Mouse (Mus musculus): ENCODE measurements around the gene Armc12.

The Armc12 gene

DNA sequence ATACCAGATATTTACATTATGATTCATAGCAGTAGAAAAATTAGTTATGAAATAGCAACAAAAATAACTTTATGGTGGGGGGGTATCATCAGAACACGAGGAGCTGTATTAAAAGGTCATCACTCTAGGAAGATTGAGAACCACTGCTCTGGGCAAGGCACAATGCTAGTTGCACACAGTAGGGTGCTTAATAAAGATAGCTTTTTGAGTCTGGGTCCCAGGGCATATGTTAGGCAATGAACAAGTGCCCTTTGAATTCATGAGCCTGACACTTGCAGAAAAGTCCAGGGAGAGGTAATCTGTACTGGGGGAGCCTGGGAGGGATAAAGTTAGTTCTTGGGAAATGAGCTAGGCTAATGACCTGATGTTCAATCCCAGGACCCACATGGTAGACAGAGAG, 17.3 kb upstream of the Armc12 start:
- DNase-seq (ENCODE audit: low spot score in 2 of 2), result no peak

DNA sequence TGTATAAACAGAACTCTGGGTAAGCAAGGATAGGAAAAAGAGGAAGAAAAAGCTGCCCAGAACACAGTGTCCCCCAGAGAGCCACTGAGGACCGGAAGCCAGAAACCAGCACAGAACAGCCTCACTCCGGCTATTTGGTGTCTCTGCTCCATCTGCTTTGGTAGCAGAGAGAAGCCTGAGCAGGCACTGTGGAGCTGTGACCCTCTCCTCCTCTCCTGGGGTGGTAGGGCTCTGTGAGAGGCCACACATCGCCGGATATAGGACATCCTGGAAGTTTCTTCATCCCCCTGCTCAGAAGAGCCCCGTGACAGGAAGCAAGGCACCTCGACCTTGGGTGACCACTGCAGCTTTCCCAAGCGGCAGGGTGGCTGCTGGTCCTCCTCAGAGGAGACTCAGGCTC, 16.8 kb upstream of the Armc12 start:
- no peak for DNase-seq (ENCODE audit: low spot score in 2 of 2)

DNA sequence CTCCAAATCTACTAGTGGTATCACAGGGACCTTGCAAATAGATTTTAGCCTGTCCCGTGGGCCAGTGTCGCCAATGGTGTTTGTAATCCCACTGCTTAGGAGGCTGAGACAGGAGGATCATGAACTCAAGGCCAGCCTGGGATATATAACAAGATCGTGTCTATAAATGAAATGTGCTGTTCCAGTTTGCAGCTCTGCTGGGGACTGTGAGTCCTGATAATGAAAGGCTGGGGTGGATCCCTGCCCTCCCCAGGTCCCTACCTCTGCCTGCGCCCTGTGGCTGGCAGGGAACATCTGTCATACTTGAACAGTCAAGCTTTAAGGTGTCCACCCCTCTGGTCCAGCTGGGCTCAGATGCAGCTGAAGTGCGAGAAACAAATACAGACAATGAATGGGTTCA, 16.1 kb upstream of the Armc12 start:
- DNase-seq (ENCODE audit: low spot score in 2 of 2), result no peak

DNA sequence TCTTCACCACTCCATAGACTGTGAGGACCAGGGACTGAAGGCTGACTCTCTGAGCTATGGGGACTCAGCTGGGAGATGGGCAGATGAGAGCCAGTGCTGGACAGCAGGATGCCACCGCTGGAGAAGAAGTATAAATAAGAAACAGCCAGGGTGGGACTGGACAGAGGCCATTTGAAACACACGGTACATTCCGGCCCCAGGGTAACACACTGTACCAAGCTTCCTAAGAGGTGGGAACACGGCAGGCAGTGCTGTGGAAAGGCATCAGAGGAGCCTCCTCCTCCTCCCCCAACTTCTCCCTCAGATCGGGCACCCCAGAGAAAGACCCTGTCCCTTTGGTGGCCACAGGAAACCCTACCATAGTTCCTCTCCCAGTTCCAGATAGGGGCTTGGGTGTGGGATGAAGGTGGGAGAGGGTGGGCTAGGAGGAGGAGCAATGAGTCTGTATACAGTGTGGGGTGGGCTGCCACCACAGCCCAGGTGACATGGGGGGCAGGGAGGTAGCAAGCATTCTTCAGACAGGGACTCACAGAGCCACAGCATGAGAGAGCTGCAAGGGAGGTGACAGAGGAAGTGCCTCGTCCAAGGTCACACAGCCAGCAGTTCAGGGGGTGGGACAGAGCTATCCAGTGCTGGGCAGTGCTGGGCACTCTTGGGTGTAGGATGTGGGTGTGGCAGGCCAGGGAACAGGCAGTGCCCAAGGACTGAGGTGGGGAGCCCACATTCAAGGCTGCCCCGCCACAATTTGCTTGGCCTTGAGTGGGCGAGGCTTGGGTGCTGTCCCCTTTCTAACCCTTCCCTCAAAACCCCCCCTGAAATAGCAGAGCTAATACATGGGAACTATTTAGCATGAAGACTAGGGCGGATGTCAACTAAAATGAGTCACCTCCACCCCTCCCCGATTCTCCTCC, 14.9 kb upstream of the Armc12 start:
- peak in 1 of 2 experiments; percentile 70 for DNase-seq (ENCODE audit: low spot score in 2 of 2)

DNA sequence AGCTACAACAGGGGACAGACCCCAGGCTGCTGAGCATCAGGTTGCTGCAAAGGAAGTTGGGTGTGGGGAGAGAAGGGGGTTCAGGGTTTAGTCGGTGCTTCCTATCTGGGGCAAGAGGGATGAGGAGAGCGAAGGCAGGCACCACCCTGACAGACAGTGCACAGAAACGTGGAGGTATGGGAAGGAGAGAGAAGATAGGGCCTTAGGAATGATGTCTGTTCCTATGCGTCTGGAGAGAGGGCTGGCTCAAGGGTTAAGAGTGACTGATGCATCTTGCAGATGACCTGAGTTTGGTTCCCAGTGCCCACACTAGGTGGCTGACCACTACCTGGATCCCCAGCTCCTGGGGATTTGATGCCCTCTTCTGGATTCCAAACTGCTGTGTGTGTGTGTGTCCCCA, 13.7 kb upstream of the Armc12 start:
- DNase-seq (ENCODE audit: low spot score in 2 of 2), result no peak

DNA sequence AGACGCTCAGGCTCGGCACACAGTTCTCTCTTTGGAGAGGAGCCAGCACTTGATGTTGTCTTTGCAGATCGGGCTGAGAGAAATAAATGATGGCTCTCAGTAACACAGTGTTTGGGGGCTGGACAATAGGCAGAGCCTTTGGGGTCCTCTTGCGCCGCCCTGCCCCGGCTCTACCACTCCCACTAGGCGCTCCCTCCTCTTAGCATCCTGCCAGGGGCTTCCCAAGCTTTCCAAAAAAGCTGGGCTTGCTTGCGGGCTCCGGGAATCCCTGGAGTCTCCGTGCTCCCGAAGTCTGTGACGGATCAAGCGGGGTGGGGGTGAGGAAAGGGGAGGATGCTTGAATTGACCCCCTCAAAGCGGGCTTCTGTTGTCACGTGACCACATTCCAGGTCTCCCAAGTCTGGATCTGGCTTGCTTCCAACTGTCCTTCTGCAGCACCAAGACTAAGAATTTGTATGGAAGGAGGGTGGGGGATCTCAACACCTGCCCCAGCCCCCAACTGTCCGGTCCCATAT, 13.1 kb upstream of the Armc12 start, which contains the start of gene Fkbp5:
Fkbp5 (minus strand) TSS at position 87 of the 515 bp plus-strand sequence.
- peak; percentile 71 to 87 for DNase-seq (ENCODE audit: low spot score in 2 of 2)

DNA sequence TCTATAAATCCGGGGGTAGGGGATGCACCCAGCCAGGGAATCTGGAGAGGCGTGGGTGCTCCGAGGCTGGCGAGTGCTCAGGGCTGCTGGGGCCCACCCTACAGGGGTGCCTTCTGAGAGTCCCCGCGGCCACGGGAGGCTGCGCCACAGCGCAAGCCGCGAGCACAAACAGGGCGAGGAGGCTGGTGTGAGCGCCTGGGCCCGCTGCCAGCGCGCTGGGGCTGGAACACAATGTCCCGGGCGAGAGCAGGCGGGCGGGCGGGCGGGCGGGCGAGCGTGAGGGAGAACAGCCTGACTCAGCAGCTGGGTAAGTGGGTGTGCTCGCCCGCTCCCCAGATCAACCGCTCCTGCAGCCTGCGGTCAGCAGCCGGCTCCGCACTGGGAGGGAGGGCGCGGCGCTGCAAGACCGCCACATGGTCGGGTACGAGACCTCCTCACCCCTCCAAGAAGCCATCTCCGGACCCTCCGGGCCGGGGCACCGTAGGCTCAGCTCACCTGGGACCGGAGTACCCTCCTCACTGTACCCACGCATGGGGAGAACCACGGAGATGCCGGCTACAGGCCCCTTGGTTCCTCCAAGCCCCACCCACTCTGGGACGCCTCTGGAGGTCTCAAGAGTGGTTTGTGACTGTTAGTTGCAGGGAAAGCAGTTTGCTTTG, 12.5 kb upstream of the Armc12 start:
- peak; percentile 83 to 95 for DNase-seq (ENCODE audit: low spot score in 2 of 2)

DNA sequence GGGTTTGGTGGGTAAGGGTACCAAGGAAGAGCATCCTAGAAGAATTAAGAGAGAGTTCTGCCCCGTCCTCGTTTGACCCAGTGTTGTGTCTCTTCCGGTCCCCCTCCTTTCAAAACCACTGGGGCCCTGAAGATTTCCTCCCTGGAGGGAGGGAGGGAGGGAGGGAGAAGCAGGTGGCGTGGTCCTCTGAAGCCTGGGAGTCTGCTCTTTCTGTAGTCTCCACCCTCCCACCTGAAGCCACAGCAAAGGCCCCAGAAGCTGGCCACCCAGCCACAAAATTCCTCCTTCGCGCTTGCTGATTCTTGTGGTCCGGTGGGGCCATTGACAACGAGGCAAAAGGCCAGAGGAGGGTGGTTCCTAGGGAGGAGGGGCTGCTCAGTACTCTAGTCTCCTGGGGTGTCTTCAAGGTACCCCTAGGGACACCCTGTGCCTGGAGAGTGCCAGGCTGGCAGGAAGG, 12.0 kb upstream of the Armc12 start:
- DNase-seq (ENCODE audit: low spot score in 2 of 2), result peak in 1 of 2 experiments; percentile 69

DNA sequence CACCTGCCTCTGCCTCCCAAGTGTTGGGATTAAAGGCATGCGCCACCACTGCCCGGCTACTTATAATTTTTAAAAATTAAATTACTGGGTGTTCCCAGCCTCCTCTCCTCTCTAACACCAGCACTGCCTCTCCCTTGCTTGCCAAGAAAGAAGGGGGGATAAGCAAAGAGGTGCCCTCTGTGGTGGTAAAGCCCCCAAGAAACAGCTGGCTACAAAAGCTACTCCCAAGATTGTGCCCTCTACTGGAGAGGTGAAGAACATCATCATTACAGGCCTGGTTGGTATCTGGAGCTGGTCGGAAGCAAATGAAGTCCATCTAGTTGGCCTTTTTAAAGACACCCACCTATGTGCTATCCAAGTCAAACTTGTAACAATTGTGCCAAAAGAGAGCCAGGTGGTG, 10.8 kb upstream of the Armc12 start:
- DNase-seq (ENCODE audit: low spot score in 2 of 2), result no peak

DNA sequence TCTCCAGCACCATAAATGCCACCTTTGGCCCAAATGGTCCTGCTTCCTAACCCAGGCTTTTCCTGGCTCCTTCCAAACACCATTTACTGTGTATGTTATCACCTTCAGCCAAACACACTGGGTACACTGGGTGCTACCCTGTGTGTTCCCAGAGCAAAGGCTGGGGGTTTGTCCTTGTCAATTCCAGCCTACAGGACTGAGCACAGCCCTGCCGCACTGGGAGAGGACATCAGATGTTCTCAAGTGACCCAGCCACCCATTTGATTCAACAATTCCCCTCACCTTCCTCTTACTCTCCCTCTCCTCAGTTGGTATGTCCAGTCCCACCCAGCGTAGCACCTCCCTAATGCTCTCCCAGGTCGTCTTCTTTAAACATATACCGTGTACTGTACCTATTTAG, 10.0 kb upstream of the Armc12 start:
- no peak for DNase-seq (ENCODE audit: low spot score in 2 of 2)

DNA sequence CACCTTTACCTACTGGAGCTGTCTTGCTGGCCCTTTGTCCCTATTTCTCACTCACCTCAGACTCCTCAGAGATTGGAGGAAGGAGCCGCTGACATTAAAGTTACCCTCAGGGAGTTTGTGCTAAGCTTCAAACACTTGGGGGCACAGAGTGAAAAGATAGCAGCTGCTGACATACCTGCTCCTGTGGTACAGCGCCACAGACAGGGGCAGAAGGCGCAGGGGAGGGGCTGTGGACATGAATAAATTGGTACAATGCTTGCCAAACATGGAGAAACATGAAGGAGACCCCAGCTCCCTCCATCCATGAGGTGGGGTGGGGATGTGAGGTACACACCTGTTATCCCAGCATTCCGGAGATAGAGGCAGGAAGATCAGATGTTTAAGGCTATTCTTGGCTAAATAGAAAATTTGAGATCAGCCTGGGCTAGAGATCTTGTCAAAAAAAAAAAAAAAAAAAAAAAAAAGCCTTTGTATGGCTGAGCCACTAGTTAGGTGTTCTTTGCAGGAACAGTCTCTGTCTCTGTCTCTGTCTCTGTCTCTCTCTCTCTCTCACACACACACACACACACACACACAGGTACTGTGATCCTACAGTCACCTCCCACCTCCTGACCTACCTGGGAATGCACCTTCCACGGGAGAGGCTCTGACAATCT, 9.4 kb upstream of the Armc12 start:
- no peak for DNase-seq (ENCODE audit: low spot score in 2 of 2)

DNA sequence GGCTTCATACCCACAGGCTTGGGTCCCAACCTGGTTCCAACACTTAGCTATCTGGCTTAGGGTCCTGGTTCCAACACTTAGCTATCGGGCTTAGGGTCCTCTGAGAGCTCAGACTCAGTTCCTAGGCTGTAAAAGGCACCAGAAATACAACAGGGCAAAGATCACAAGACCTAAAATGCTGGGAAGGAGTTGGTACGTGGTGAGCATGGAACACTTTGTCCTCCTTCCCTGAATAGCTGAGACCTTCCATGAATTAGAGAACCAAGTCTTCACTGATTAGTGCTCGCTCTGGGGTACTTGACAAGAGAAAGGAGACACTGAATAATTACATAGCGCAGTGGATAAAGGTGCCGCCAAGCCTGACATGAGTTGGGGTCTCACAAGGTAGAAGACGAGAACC, 8.7 kb upstream of the Armc12 start:
- DNase-seq (ENCODE audit: low spot score in 2 of 2), result no peak

DNA sequence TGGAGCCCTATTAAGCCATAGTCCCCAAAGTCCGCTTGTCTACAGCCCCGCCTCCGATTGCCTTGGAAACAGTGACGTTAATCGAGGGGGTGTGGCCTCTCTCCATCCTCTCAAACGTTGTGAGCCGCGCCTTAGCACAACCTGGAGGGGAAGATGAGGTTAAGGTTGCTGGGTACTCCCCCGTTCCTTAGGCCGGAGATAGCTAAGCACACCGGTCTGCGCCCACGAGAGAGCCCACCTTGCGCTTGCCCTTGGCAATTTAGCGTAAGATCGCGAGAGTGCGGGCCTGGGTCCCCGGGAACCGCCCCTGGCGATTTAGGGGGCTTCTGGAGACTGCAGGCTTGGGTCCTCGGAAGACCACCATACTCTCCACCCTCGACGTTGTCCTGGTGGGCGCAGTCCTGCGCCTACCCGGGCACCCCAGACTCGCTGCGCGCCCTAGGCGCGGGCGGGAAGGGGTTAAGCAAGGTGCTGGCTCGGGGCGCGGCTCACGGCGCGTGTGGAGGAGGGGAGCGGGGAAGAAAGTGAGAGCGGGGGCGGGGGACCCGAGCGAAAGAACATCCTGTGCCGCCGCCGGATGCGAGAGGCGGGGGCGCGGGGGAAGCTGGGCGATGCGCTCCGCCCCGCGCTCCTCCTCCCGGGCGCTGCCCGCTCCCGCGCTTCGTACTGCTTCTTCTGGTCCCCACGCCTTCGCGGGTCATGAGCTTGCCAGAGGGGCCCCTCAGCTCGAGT, 7.8 kb upstream of the Armc12 start:
- DNase-seq (ENCODE audit: low spot score in 2 of 2), result peak; percentile 91 to 98

DNA sequence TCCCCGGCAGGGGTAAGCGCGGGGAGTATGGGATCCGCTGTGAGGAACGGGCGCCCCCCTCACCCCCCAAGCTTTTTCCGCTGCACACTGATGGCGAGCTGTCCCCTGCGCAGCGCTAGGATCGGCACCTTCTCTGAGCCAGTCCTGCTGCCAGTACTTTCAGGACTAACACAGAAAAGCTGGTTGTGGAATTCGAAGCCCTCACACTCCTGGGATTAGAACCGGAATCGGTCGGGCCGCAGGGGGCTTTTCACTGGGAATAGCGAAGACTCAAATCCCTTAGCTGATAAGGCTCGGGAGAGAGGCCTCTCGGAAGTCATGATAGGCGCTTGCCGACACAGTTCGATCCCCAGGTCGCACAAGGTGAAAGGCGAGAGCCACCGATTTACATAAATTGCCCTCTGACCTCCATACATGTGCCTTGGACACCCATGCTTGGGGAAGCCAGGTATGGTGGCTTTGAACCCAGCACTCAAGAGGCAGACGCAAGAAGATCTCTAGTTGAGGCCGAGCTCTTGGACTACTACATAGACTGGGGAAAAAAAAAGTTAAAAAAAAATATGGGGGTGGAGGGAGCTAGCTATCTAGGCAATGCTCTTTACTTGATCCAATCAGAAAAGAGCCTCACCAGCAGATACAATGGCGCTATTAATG, 7.1 kb upstream of the Armc12 start:
- DNase-seq (ENCODE audit: low spot score in 2 of 2), result no peak

DNA sequence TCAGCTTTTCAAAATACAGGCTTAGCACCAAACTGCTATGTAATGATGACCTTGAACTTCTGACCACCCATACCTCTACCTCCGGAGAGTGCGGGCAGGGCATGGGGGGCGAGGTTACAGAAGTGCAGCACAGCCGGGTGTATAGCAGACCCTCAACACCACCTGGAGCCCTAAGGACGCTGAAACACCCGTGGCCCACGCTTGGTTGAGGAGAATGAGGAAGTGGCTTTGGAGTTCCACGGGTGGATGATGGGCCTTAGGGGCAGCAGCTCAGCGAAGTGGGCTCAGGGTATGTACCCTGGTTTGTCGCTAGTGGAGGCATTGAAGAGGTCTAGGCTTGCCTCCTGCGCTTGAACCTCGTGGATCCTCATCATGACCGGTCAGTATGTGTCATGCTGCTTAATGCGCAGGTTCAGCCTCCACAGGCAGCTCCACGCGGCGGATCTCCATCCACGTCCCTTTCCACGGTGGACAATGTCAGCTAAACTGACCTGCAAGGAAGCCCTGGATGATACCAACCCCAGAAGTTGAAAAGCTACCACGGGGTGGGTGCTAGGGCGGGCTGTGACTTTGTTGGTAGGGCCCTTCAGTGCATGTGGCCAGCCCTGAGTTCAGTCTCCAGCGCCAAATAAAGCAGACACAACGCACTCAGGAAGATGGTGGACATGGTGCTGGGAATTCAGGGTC, 6.5 kb upstream of the Armc12 start:
- no peak for DNase-seq (ENCODE audit: low spot score in 2 of 2)

DNA sequence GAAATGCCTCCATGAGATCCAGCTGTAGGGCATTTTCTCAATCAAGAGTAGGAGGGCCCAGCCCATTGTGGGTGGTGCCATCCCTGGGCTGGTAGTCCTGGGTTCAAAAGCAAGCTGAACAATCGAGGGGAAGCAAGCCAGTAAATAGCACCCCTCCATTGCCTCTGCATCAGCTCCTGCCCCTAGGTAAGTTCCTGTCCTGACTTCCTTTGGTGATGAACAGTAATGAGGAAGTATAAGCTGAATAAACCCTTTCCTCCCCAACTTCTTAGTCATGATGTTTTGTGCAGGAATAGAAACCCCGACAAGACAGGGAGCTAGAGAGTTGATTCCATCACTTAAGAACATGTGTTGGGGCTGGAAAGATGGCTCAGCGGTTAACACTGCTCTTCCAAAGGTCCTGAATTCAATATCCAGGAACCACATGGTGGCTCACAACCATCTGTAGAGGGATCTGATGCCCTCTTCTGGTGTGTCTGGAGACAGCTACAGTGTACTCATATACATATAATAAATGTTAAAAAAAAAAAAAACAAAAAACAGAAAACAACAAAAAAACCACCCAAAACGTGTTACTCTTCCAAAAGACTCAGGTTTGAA, 5.7 kb upstream of the Armc12 start:
- no peak for DNase-seq (ENCODE audit: low spot score in 2 of 2)

DNA sequence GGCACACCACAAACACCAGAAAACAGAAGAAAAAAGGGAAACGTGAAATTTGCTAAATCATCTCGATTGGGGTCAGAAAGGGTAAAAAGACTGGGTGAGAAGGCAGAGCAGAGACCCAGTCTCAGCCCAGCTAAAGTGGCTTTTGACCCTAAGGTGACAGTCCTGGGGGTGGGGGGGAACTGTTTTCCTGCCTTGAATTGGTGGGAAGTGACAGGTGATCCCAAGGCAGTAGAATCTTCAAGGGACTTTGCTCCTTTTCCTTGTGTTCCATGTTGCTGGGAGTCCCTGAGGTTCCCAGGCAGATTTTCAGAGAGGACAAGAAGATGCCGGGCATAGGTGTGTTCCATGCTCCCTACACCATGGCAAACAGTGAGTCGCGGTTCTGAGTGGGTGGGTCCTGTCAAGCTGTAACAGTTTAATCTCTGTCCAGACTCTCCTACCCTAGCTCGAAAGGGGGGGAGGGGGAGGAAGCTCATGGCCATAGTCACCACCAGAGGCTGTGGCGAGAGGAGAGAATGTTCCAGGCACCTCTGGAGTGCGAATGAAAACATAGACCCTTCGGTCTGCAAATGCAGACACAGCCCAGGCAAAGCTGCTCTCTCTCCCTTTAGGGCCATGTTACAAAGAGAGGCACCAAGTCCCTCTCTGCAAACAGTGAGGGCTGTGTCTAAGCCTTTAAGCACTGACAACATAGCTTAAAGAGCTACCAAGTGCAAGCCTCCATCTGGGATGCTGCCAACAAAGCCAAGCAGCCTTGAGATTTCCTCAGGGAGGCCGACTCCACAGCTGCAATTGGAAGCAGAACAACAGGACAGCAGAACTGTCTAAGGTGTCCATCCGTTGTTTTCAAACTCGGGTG, 3.2 kb upstream of the Armc12 start:
- DNase-seq (ENCODE audit: low spot score in 2 of 2), result no peak

DNA sequence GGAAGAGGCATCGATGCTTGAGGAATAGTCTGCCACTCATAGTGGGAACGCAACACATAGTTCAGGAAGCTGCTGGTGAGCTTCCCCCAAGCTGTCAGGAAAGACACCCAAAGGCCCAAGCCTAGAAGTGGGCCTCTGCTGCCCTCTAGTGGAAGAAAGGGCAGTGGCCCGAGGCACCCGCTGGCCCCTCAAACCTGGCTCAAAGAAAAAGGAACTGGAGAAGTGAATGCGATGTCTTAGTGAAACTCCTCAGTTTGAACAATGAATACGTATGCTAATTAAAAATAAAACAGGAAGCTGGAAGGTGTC, 2.6 kb upstream of the Armc12 start:
- peak; percentile 82 to 86 for DNase-seq (ENCODE audit: low spot score in 2 of 2)

DNA sequence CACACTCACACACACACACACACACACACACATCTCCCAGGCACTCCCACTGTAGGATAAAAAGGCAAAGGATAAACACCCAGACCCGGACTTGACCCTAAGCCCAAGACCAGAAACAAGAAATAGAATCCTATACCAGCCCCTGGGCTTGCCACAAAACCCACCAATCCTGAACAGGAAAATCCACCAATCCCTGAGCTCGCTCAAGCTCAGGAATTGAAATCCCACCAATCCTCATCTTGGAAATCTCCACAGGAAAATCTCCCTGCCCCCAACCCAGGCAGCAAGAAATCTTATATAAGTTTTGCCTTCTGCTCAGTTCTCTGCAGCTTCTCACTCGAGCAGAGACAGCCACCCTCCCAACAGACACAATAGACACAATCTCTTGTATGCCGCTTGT, 1.5 kb upstream of the Armc12 start:
- DNase-seq (ENCODE audit: low spot score in 2 of 2), result no peak
